Mouse (Mus musculus) frontal cortex, adult (tissue): ENCODE results near the gene Casc1.

Experiments
- ATAC-seq: cut with Nextera tagmentation; 2 replicates; pipeline ENCODE4 v1.9.2; 2017; ENCODE audit warnings: mild to moderate bottlenecking, moderate library complexity, mixed read lengths; ENCODE audit not compliant: low TSS enrichment

Gene Casc1

GRCm38 (mm10) chr6:145202432-145203125 is 8.2 kb downstream of the Casc1 start:
- ATAC-seq: no peak

- ATAC-seq: peak; percentile 74
These were observed 12.7 kb downstream of the Casc1 start for GRCm38 (mm10) chr6:145197949-145198686.

- ATAC-seq: peak; percentile 65; the same call in 1 of the 2 replicates
These were observed 17.4 kb downstream of the Casc1 start for GRCm38 (mm10) chr6:145193446-145193845.

GRCm38 (mm10) chr6:145193038-145193437 is 17.8 kb downstream of the Casc1 start:
- no peak for ATAC-seq

- ATAC-seq: peak; percentile 87
These were observed 23.4 kb downstream of the Casc1 start for GRCm38 (mm10) chr6:145187093-145188088.

- no peak for ATAC-seq
These were observed 24.7 kb downstream of the Casc1 start for GRCm38 (mm10) chr6:145186096-145186495.

GRCm38 (mm10) chr6:145182044-145182443 is 28.8 kb downstream of the Casc1 start:
- no peak for ATAC-seq

GRCm38 (mm10) chr6:145179665-145180064 is 31.1 kb downstream of the Casc1 start:
- no peak; the same call in 1 of the 2 replicates for ATAC-seq

GRCm38 (mm10) chr6:145176474-145176873 is 34.3 kb downstream of the Casc1 start:
- ATAC-seq: no peak

GRCm38 (mm10) chr6:145175571-145175981 is 35.2 kb downstream of the Casc1 start:
- no peak for ATAC-seq

GRCm38 (mm10) chr6:145173781-145174191 is 37.0 kb downstream of the Casc1 start:
- ATAC-seq: no peak

GRCm38 (mm10) chr6:145171892-145172606 is 38.8 kb downstream of the Casc1 start:
- ATAC-seq: no peak

- ATAC-seq: no peak
These were observed 50.2 kb downstream of the Casc1 start for GRCm38 (mm10) chr6:145160581-145160980.

GRCm38 (mm10) chr6:145158619-145159018 is 52.2 kb downstream of the Casc1 start:
- no peak for ATAC-seq

GRCm38 (mm10) chr6:145149054-145149453 is 61.8 kb downstream of the Casc1 start:
- peak; percentile 92 for ATAC-seq

GRCm38 (mm10) chr6:145147716-145148115 is 63.1 kb downstream of the Casc1 start:
- ATAC-seq: no peak

- ATAC-seq: no peak
These were observed 65.6 kb downstream of the Casc1 start for GRCm38 (mm10) chr6:145145173-145145572.

- ATAC-seq: no peak
These were observed 69.0 kb downstream of the Casc1 start for GRCm38 (mm10) chr6:145141827-145142226.

- no peak for ATAC-seq
These were observed 70.1 kb downstream of the Casc1 start for GRCm38 (mm10) chr6:145140706-145141105.

- ATAC-seq: no peak
These were observed 70.9 kb downstream of the Casc1 start for GRCm38 (mm10) chr6:145139776-145140475.

GRCm38 (mm10) chr6:145139236-145139635 is 71.6 kb downstream of the Casc1 start:
- ATAC-seq: no peak
